Comparison of ENCODE assay signal across 15 mouse cellular contexts in the genomic region with DNA sequence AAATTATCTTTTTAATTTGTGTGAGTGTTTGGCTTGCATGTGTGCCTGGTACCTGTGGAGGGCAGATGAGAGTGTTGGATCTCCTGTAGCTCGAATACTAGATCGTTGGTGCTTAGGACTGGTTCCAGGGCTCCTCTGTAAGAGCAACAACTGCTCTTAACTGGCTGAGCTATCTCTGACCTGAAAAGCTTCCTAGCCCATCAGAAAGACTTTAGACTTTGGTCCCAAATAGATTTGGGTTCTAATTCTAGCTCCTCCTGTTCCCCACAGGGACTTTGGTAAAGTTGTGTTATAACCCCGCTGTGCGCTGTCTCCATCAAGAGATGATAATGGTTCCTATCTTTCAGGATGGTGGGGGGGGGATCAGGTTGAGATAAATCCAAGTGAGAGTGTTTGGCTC. TPM values are rescaled to one million over a fixed set of nuclear protein-coding genes. Genes with fewer than 3 reads are reported as not detected.
DNase-seq lines count a peak whose midpoint lies in the region; ATAC-seq and TF ChIP-seq lines count a peak whose summit lies in the region.
"Had no signal": no experiment of that assay in that cellular context is flagged by ENCODE, and none has a peak within 500 bp of the region (broad histone marks: within the 10 kb centered on the region; RNA-seq: fewer than 3 reads in every experiment).

No protein-coding gene starts in this region.

- H3K4me2 ChIP-seq in hindbrain, embryonic 12.5 days (replicated peaks): 0 out of 2 replicates have a peak overlapping the region, but pooled peaks have one; percentile 18
- no peak overlapping the region; the same call in 1 of the 2 replicates for H3K4me2 ChIP-seq in hindbrain, embryonic 14.5 days (replicated peaks)
- peak overlapping the region; percentile 79 for H3K4me2 ChIP-seq in neural tube, embryonic 13.5 days
- H3K4me2 ChIP-seq in stomach, postnatal 0 days (replicated peaks; ENCODE audit: low read depth): peak overlapping the region; percentile 72

- TF ChIP-seq EP300 in stomach, postnatal 0 days (optimal IDR thresholded peaks at IDR 0.05): no peak

- H3K36me3 ChIP-seq in hindbrain, embryonic 12.5 days: no peaks in the 10 kb centered on the region
- no peaks in the 10 kb centered on the region for H3K36me3 ChIP-seq in hindbrain, embryonic 14.5 days (replicated peaks; ENCODE audit: control insufficient read depth, insufficient read depth)
- no peaks in the 10 kb centered on the region for H3K36me3 ChIP-seq in neural tube, embryonic 13.5 days
- H3K36me3 ChIP-seq in stomach, postnatal 0 days (ENCODE audit: control insufficient read depth, insufficient read depth, low read length): no peaks in the 10 kb centered on the region
- H3K36me3 ChIP-seq: forebrain, embryonic 12.5 days; limb, embryonic 13.5 days had no signal

- WGBS in cerebellum, adult 2 months: 51% methylated on average over 4 of the region's 4 CpGs
- WGBS in hindbrain, embryonic 12.5 days: 92% methylated on average over 4 of the region's 4 CpGs
- WGBS in hindbrain, embryonic 14.5 days: 94% methylated on average over 4 of the region's 4 CpGs
- 90% methylated on average over 4 of the region's 4 CpGs for WGBS in neural tube, embryonic 13.5 days
- 85% methylated on average over 4 of the region's 4 CpGs for WGBS in stomach, postnatal 0 days

- H3K4me3 ChIP-seq in cerebellum, adult 2 months (replicated peaks; ENCODE audit: insufficient read depth, low read depth, low read length): peak overlapping the region; percentile 95
- no peak overlapping the region for H3K4me3 ChIP-seq in hindbrain, embryonic 12.5 days
- no peak overlapping the region for H3K4me3 ChIP-seq in hindbrain, embryonic 14.5 days (replicated peaks; ENCODE audit: low read length)
- H3K4me3 ChIP-seq in neural tube, embryonic 13.5 days: no peak overlapping the region
- H3K4me3 ChIP-seq in stomach, postnatal 0 days (ENCODE audit: low read depth, low read length): no peak overlapping the region
- H3K4me3 ChIP-seq: forebrain, embryonic 12.5 days; limb, embryonic 13.5 days had no signal

- no peak for DNase-seq in cerebellum, adult 2 months
- no peak for DNase-seq in cerebellum, postnatal 10 days
- no peak for DNase-seq in hindbrain, embryonic 14.5 days (ENCODE audit: low spot score)
- DNase-seq in neural tube, embryonic 10.5 days (ENCODE audit: extremely low spot score, low spot score): no peak
- DNase-seq in stomach, postnatal 0 days (ENCODE audit: low spot score): no peak
- DNase-seq in retina, postnatal 1 day: no peak
- DNase-seq: adrenal gland, postnatal 14 days; embryo, embryonic 11 days; gastrocnemius, postnatal 25 days; thymus, postnatal 25 days had no signal

- H3K27me3 ChIP-seq in cerebellum, adult 2 months (ENCODE audit: control insufficient read depth, insufficient read depth, low read length): no peaks in the 10 kb centered on the region
- H3K27me3 ChIP-seq in hindbrain, embryonic 12.5 days: no peaks in the 10 kb centered on the region
- H3K27me3 ChIP-seq in hindbrain, embryonic 14.5 days (ENCODE audit: control insufficient read depth, insufficient read depth, low read length): no peaks in the 10 kb centered on the region
- H3K27me3 ChIP-seq in neural tube, embryonic 13.5 days: no peaks in the 10 kb centered on the region
- no peaks in the 10 kb centered on the region for H3K27me3 ChIP-seq in stomach, postnatal 0 days (ENCODE audit: control insufficient read depth, insufficient read depth, low read length)
- H3K27me3 ChIP-seq: limb, embryonic 13.5 days had no signal

- H3K27ac ChIP-seq in cerebellum, adult 2 months (ENCODE audit: insufficient read depth, low read length): peak overlapping the region; percentile 88
- H3K27ac ChIP-seq in hindbrain, embryonic 12.5 days: no peak overlapping the region
- H3K27ac ChIP-seq in hindbrain, embryonic 14.5 days: no peak overlapping the region
- H3K27ac ChIP-seq in neural tube, embryonic 13.5 days (replicated peaks): no peak overlapping the region
- no peak overlapping the region for H3K27ac ChIP-seq in stomach, postnatal 0 days (replicated peaks)
- H3K27ac ChIP-seq: kidney, postnatal 0 days; limb, embryonic 13.5 days had no signal

- TF ChIP-seq CTCF in cerebellum, adult 2 months (IDR thresholded peaks at IDR 0.05; ENCODE audit: borderline replicate concordance, insufficient read depth, low read depth, low read length): no peak
- TF ChIP-seq CTCF in stomach, postnatal 0 days (IDR thresholded peaks at IDR 0.05; ENCODE audit: low read depth): no peak

- ATAC-seq in hindbrain, embryonic 12.5 days (ENCODE audit: low FRiP score): no peak
- no peak for ATAC-seq in hindbrain, embryonic 14.5 days (ENCODE audit: low FRiP score)
- ATAC-seq in neural tube, embryonic 13.5 days (ENCODE audit: low read depth): no peak
- no peak for ATAC-seq in stomach, postnatal 0 days (ENCODE audit: low FRiP score, low TSS enrichment)

- no peak overlapping the region for H3K9ac ChIP-seq in hindbrain, embryonic 12.5 days
- H3K9ac ChIP-seq in hindbrain, embryonic 14.5 days: no peak overlapping the region
- no peak overlapping the region for H3K9ac ChIP-seq in neural tube, embryonic 13.5 days
- H3K9ac ChIP-seq in stomach, postnatal 0 days (ENCODE audit: low read length): peak overlapping the region; percentile 23; the same call in 1 of the 2 replicates
- H3K9ac ChIP-seq: forebrain, embryonic 12.5 days; limb, embryonic 13.5 days had no signal

- no peak for TF ChIP-seq POLR2A in cerebellum, adult 2 months (IDR thresholded peaks at IDR 0.05; ENCODE audit: borderline replicate concordance, insufficient read depth, low read length)

- no peaks in the 10 kb centered on the region for H3K9me3 ChIP-seq in hindbrain, embryonic 12.5 days (replicated peaks)
- H3K9me3 ChIP-seq in hindbrain, embryonic 14.5 days (ENCODE audit: control insufficient read depth, low read length): no peaks in the 10 kb centered on the region
- H3K9me3 ChIP-seq in neural tube, embryonic 13.5 days: no peaks in the 10 kb centered on the region
- H3K9me3 ChIP-seq in stomach, postnatal 0 days (ENCODE audit: control insufficient read depth, low read length): no peaks in the 10 kb centered on the region
- H3K9me3 ChIP-seq: forebrain, embryonic 12.5 days; limb, embryonic 13.5 days had no signal

- H3K4me1 ChIP-seq in cerebellum, adult 2 months (ENCODE audit: control insufficient read depth, insufficient read depth, low read length): peaks cover 26% of the 10 kb centered on the region
- peaks cover 62% of the 10 kb centered on the region for H3K4me1 ChIP-seq in hindbrain, embryonic 12.5 days
- H3K4me1 ChIP-seq in hindbrain, embryonic 14.5 days (replicated peaks; ENCODE audit: control insufficient read depth, insufficient read depth, low read length): peaks cover 60% of the 10 kb centered on the region
- H3K4me1 ChIP-seq in neural tube, embryonic 13.5 days (replicated peaks): peaks cover 66% of the 10 kb centered on the region
- H3K4me1 ChIP-seq in stomach, postnatal 0 days (replicated peaks; ENCODE audit: control insufficient read depth, insufficient read depth): peaks cover 21% of the 10 kb centered on the region

RNA-seq across cellular contexts. Expression of a gene that starts 2.0 kb away (rescaled TPM):
- 48.5 and 72.4 TPM in 2 replicates for polyA plus RNA-seq in cerebellum, adult 2 months (2012; rRNA removed)
- 20.1 and 38.1 TPM in 2 replicates for polyA plus RNA-seq in hindbrain, embryonic 12.5 days (2016; fragmentation: Nextera tagmentation; extraction: Ambion mirVana)
- 22.6 and 25.0 TPM in 2 replicates for polyA plus RNA-seq in hindbrain, embryonic 14.5 days (2014; fragmentation: Nextera tagmentation; extraction: Ambion mirVana)
- 27.5 and 32.6 TPM in 2 replicates for polyA plus RNA-seq in neural tube, embryonic 13.5 days (2015; fragmentation: Nextera tagmentation; extraction: Ambion mirVana)
- 22.9 and 29.8 TPM in 2 replicates for polyA plus RNA-seq in stomach, postnatal 0 days (2015; fragmentation: Nextera tagmentation; extraction: Ambion mirVana)
